18 mouse cellular contexts compared by ENCODE assay signal in genomic region chr5:52534798-52535590, GRCm38 (mm10). TPM values are rescaled to one million over a fixed set of nuclear protein-coding genes. Genes with fewer than 3 reads are reported as not detected.
A peak's percentile ranks its signal among the peaks of the same experiment; 100 is the strongest.
DNase-seq lines count a peak whose midpoint lies in the region; ATAC-seq and TF ChIP-seq lines count a peak whose summit lies in the region.
"Had no signal": no experiment of that assay in that cellular context is flagged by ENCODE, and none has a peak within 500 bp of the region (broad histone marks: within the 10 kb centered on the region; RNA-seq: fewer than 3 reads in every experiment).

No protein-coding gene starts in this region.

- no peaks in the 10 kb centered on the region for H3K9me3 ChIP-seq in embryonic facial prominence, embryonic 14.5 days (ENCODE audit: control insufficient read depth, low read length)
- H3K9me3 ChIP-seq in embryonic facial prominence, embryonic 10.5 days: no peaks in the 10 kb centered on the region
- no peaks in the 10 kb centered on the region for H3K9me3 ChIP-seq in heart, embryonic 15.5 days (replicated peaks)
- H3K9me3 ChIP-seq in lung, embryonic 14.5 days (ENCODE audit: low read depth, low read length): no peaks in the 10 kb centered on the region
- no peaks in the 10 kb centered on the region for H3K9me3 ChIP-seq in stomach, embryonic 14.5 days (ENCODE audit: control insufficient read depth, low read depth, low read length)
- H3K9me3 ChIP-seq: liver, embryonic 13.5 days had no signal

- intact Hi-C loops in heart, postnatal 36 days (cut with DNase I): no loop called here

- no peak overlapping the region for H3K27ac ChIP-seq in embryonic facial prominence, embryonic 14.5 days (replicated peaks; ENCODE audit: low read depth, low read length)
- H3K27ac ChIP-seq in embryonic facial prominence, embryonic 10.5 days (replicated peaks): no peak overlapping the region
- no peak overlapping the region; the same call in 1 of the 2 replicates for H3K27ac ChIP-seq in heart, embryonic 15.5 days
- H3K27ac ChIP-seq in lung, embryonic 14.5 days (ENCODE audit: low read depth): no peak overlapping the region
- H3K27ac ChIP-seq in stomach, embryonic 14.5 days (ENCODE audit: low read length): peak overlapping the region; percentile 81
- H3K27ac ChIP-seq: liver, embryonic 13.5 days had no signal

- no peak overlapping the region for H3K4me2 ChIP-seq in embryonic facial prominence, embryonic 14.5 days (ENCODE audit: low read depth, low read length)
- H3K4me2 ChIP-seq in heart, embryonic 15.5 days: peak overlapping the region; percentile 5; the same call in 1 of the 2 replicates
- no peak overlapping the region for H3K4me2 ChIP-seq in lung, embryonic 14.5 days
- no peak overlapping the region for H3K4me2 ChIP-seq in stomach, embryonic 14.5 days (replicated peaks; ENCODE audit: low read depth, low read length)
- H3K4me2 ChIP-seq: liver, embryonic 13.5 days had no signal

- 0 out of 2 replicates have a peak, but pooled peaks cover 4% of the 10 kb centered on the region for H3K36me3 ChIP-seq in embryonic facial prominence, embryonic 14.5 days (ENCODE audit: control insufficient read depth, insufficient read depth, low read length)
- no peaks in the 10 kb centered on the region for H3K36me3 ChIP-seq in embryonic facial prominence, embryonic 10.5 days (replicated peaks)
- H3K36me3 ChIP-seq in heart, embryonic 15.5 days: no peaks in the 10 kb centered on the region
- H3K36me3 ChIP-seq in lung, embryonic 14.5 days (ENCODE audit: insufficient read depth): no peaks in the 10 kb centered on the region; the same call in 1 of the 2 replicates
- H3K36me3 ChIP-seq in stomach, embryonic 14.5 days (ENCODE audit: control insufficient read depth, insufficient read depth, low read length): 0 out of 2 replicates have a peak, but pooled peaks cover 3% of the 10 kb centered on the region
- H3K36me3 ChIP-seq: G1E; liver, embryonic 13.5 days had no signal

- no peak for DNase-seq in embryonic facial prominence, embryonic 14.5 days (ENCODE audit: low spot score)
- no peak for DNase-seq in embryonic facial prominence, embryonic 10.5 days (ENCODE audit: low spot score)
- DNase-seq in heart, postnatal 36 days: no peak
- peak; percentile 14 for DNase-seq in lung, embryonic 14.5 days
- DNase-seq in lung, adult 2 months: no peak
- DNase-seq in layer of hippocampus, adult 11-12 months (ENCODE audit: low spot score): no peak
- DNase-seq: adrenal gland, postnatal 36 days; cerebellum, adult 9-11 months; heart, adult 11 months; layer of hippocampus, postnatal 36 days; liver, embryonic 13.5 days; right cerebral cortex, postnatal 14 days; thymus, adult 18-20 months had no signal

- H3K9ac ChIP-seq in embryonic facial prominence, embryonic 14.5 days (ENCODE audit: low read depth, low read length): no peak overlapping the region
- no peak overlapping the region for H3K9ac ChIP-seq in heart, embryonic 15.5 days
- H3K9ac ChIP-seq in lung, embryonic 14.5 days: no peak overlapping the region
- no peak overlapping the region for H3K9ac ChIP-seq in stomach, embryonic 14.5 days (replicated peaks; ENCODE audit: low read depth, low read length)
- H3K9ac ChIP-seq: liver, embryonic 13.5 days had no signal

- ATAC-seq in embryonic facial prominence, embryonic 14.5 days (ENCODE audit: low read depth): peak; percentile 35; the same call in 1 of the 2 replicates
- no peak; the same call in 1 of the 2 replicates for ATAC-seq in heart, embryonic 15.5 days (replicated peaks; ENCODE audit: insufficient number of reproducible peaks, insufficient read depth, low FRiP score, low read depth)
- no peak for ATAC-seq in lung, embryonic 14.5 days (ENCODE audit: insufficient read depth)
- ATAC-seq in stomach, embryonic 14.5 days (ENCODE audit: insufficient number of reproducible peaks, insufficient read depth, low FRiP score, low read depth): no peak
- ATAC-seq: CD4-positive, CD25-positive, alpha-beta regulatory T cell, adult 4 months; lung, postnatal 0 days had no signal

- H3K4me1 ChIP-seq in embryonic facial prominence, embryonic 14.5 days (ENCODE audit: control insufficient read depth, insufficient read depth, low read length): peaks cover 12% of the 10 kb centered on the region
- peaks cover 12% of the 10 kb centered on the region; the same call in 1 of the 2 replicates for H3K4me1 ChIP-seq in embryonic facial prominence, embryonic 10.5 days
- H3K4me1 ChIP-seq in heart, embryonic 15.5 days (replicated peaks): peaks cover 19% of the 10 kb centered on the region; the same call in 1 of the 2 replicates
- peaks cover 12% of the 10 kb centered on the region for H3K4me1 ChIP-seq in lung, embryonic 14.5 days (ENCODE audit: insufficient read depth)
- no peaks in the 10 kb centered on the region; the same call in 1 of the 2 replicates for H3K4me1 ChIP-seq in lung, adult 2 months (ENCODE audit: control insufficient read depth, insufficient read depth, low read length)
- peaks cover 32% of the 10 kb centered on the region for H3K4me1 ChIP-seq in stomach, embryonic 14.5 days (ENCODE audit: control insufficient read depth, insufficient read depth, low read length)
- H3K4me1 ChIP-seq: liver, embryonic 13.5 days had no signal

- WGBS in embryonic facial prominence, embryonic 14.5 days: 60% methylated on average over 14 of the region's 14 CpGs
- WGBS in embryonic facial prominence, embryonic 10.5 days: 80% methylated on average over 14 of the region's 14 CpGs
- 33% methylated on average over 14 of the region's 14 CpGs for WGBS in heart, embryonic 15.5 days
- 41% methylated on average over 14 of the region's 14 CpGs for WGBS in lung, embryonic 14.5 days
- WGBS in lung, adult 2 months: 46% methylated on average over 14 of the region's 14 CpGs
- WGBS in stomach, embryonic 14.5 days: 38% methylated on average over 14 of the region's 14 CpGs

- H3K4me3 ChIP-seq in embryonic facial prominence, embryonic 14.5 days (ENCODE audit: low read depth, low read length): no peak overlapping the region
- H3K4me3 ChIP-seq in embryonic facial prominence, embryonic 10.5 days: no peak overlapping the region
- no peak overlapping the region for H3K4me3 ChIP-seq in heart, embryonic 15.5 days
- H3K4me3 ChIP-seq in lung, embryonic 14.5 days (ENCODE audit: low read depth, low read length): no peak overlapping the region
- H3K4me3 ChIP-seq in lung, adult 2 months (replicated peaks; ENCODE audit: extremely low read depth, low read depth, low read length): no peak overlapping the region
- no peak overlapping the region for H3K4me3 ChIP-seq in stomach, embryonic 14.5 days (ENCODE audit: low read depth, low read length)
- H3K4me3 ChIP-seq: liver, embryonic 13.5 days had no signal

- TF ChIP-seq POLR2A in lung, adult 2 months (IDR thresholded peaks at IDR 0.05; ENCODE audit: borderline replicate concordance, extremely low read depth, low read depth, low read length): no peak

- no peak for TF ChIP-seq CTCF in lung, embryonic 14.5 days (IDR thresholded peaks at IDR 0.05; ENCODE audit: low read depth)
- TF ChIP-seq CTCF in lung, adult 2 months (IDR thresholded peaks at IDR 0.05; ENCODE audit: insufficient read depth, low read length): no peak

- no peaks in the 10 kb centered on the region for H3K27me3 ChIP-seq in embryonic facial prominence, embryonic 14.5 days (replicated peaks; ENCODE audit: control insufficient read depth, insufficient read depth, low read length)
- H3K27me3 ChIP-seq in embryonic facial prominence, embryonic 10.5 days (replicated peaks; ENCODE audit: low read depth, poor library complexity, severe bottlenecking): no peaks in the 10 kb centered on the region
- no peaks in the 10 kb centered on the region; the same call in 1 of the 2 replicates for H3K27me3 ChIP-seq in heart, embryonic 15.5 days
- no peaks in the 10 kb centered on the region for H3K27me3 ChIP-seq in lung, embryonic 14.5 days (ENCODE audit: insufficient read depth, low read length)
- no peaks in the 10 kb centered on the region for H3K27me3 ChIP-seq in stomach, embryonic 14.5 days (ENCODE audit: control insufficient read depth, insufficient read depth, low read length)
- H3K27me3 ChIP-seq: liver, embryonic 13.5 days had no signal

RNA-seq across cellular contexts. Expression of gene Lgi2, which starts 31.3 kb away (rescaled TPM):
- polyA plus RNA-seq in embryonic facial prominence, embryonic 14.5 days (2014; fragmentation: Nextera tagmentation; extraction: Ambion mirVana): 9.6 and 9.8 TPM in 2 replicates
- 1.7 and 2.0 TPM in 2 replicates for polyA plus RNA-seq in embryonic facial prominence, embryonic 10.5 days (2016; fragmentation: Nextera tagmentation; extraction: Ambion mirVana)
- 1.7 and 2.7 TPM in 2 replicates for polyA plus RNA-seq in heart, embryonic 15.5 days (2015; fragmentation: Nextera tagmentation; extraction: Ambion mirVana)
- total RNA-seq in heart, postnatal 36 days (2021): under 1 TPM; 0.33 to 0.60 TPM
- 2.3 and 2.5 TPM in 2 replicates for polyA plus RNA-seq in lung, embryonic 14.5 days (2014; fragmentation: Nextera tagmentation; extraction: Ambion mirVana)
- polyA plus RNA-seq in lung, adult 2 months (2012; rRNA removed): 1.6 and 2.0 TPM in 2 replicates
- polyA plus RNA-seq in stomach, embryonic 14.5 days (2014; fragmentation: Nextera tagmentation; extraction: Ambion mirVana): 17.2 and 17.5 TPM in 2 replicates
- polyA plus RNA-seq: CD4-positive, CD25-positive, alpha-beta regulatory T cell, adult 4 months; G1E had no signal
